Mouse (Mus musculus): ENCODE results near the gene Rorb. TPM values are rescaled to one million over a fixed set of nuclear protein-coding genes. Genes with fewer than 3 reads are reported as not detected.

Gene Rorb
- polyA plus RNA-seq, 2 experiments: not detected

DNA sequence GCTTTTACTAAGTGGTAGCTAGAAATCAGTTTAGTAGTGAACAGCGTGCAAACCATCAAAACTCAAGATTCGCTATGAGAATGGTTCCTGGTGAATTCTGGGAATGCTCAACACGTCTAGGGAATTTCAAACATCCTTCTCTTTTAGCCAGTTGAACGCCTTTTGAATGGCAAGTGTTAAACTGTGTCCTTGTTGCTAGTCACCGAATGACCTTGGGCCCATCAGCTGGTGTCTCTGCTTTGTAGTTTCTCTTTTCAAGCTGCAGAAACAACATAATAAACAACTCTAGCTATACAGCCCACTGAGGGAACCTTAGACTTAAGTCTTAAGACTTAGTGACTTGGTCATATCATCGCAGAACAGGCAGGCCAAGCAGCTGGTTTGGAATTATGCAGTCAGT, 36.2 kb downstream of the Rorb start:
- no peak for ATAC-seq (ENCODE audit: insufficient read depth)
- Histone ChIP-seq H3K4me2 (ENCODE audit: low read depth) (no peak overlapping the region), H3K9ac (replicated peaks) (no peak overlapping the region), H3K9me3 (ENCODE audit: control insufficient read depth, low read length) (no peaks in the 10 kb centered on the region), H3K4me1 (replicated peaks; ENCODE audit: control insufficient read depth in 2 of 2, insufficient read depth in 2 of 2, low read length in 1 of 2) (no peaks in the 10 kb centered on the region), H3K4me3 (ENCODE audit: insufficient read depth in 1 of 2, low read depth in 2 of 2, low read length in 2 of 2) (no peak overlapping the region), H3K36me3 (replicated peaks; ENCODE audit: control insufficient read depth, insufficient read depth, low read depth) (no peaks in the 10 kb centered on the region), H3K27me3 (ENCODE audit: control insufficient read depth, insufficient read depth, low read length) (no peaks in the 10 kb centered on the region), H3K27ac (no peak overlapping the region)
- no peak for DNase-seq (ENCODE audit: low read depth in 3 of 3, low spot score in 3 of 3)
- TF ChIP-seq CTCF (IDR thresholded peaks at IDR 0.05; ENCODE audit: low read depth) (no peak), EP300 (IDR thresholded peaks at IDR 0.05; ENCODE audit: low read depth) (no peak)
- WGBS (ENCODE audit: insufficient replicate concordance): 57% methylated on average over 6 of the region's 6 CpGs

DNA sequence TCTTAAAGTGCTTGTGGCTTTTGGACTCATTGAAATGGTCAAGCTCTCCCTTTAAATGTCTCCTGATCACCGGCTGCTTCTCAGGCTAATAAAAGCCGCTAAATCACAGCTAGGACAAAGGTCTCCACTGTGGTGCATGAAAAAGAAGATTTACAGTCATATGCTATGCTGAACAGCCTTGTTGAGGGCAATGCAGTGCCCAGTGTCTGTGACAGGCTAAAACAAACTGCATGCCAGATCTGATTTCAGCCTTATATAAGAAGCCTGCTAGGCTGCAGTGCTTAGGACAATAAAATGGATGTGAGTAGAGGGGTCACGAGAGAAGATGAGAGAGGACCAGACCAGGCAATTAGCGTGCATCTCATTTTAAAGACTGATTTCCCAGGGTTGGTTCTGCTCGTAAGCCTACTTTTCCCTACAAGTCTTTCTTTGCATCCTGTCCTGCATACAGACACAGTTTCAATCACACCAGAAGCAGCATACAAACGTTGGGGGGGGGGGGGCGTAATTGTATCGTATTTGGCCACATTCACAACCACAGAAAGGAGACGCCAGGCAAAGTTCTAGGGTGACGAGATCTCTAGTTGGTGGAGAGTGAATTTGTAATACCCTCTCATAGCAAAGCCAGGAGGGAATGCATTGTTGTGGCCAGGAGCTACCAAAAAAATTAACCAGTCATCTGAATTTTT, 52.1 kb downstream of the Rorb start:
- Histone ChIP-seq H3K4me3 (ENCODE audit: insufficient read depth in 1 of 2, low read depth in 2 of 2, low read length in 2 of 2) (no peak overlapping the region), H3K27me3 (ENCODE audit: control insufficient read depth, insufficient read depth, low read length) (no peaks in the 10 kb centered on the region), H3K9ac (replicated peaks) (no peak overlapping the region), H3K4me1 (replicated peaks; ENCODE audit: control insufficient read depth in 2 of 2, insufficient read depth in 2 of 2, low read length in 1 of 2) (no peaks in the 10 kb centered on the region), H3K27ac (no peak overlapping the region), H3K9me3 (ENCODE audit: control insufficient read depth, low read length) (no peaks in the 10 kb centered on the region), H3K36me3 (replicated peaks; ENCODE audit: control insufficient read depth, insufficient read depth, low read depth) (no peaks in the 10 kb centered on the region), H3K4me2 (ENCODE audit: low read depth) (no peak overlapping the region)
- no peak for DNase-seq (ENCODE audit: low read depth in 3 of 3, low spot score in 3 of 3)
- no peak for ATAC-seq (ENCODE audit: insufficient read depth)
- no peak for TF ChIP-seq EP300 (IDR thresholded peaks at IDR 0.05; ENCODE audit: low read depth)
- TF ChIP-seq CTCF (IDR thresholded peaks at IDR 0.05; ENCODE audit: low read depth): no peak
- 48% methylated on average over 10 of the region's 10 CpGs for WGBS (ENCODE audit: insufficient replicate concordance)

DNA sequence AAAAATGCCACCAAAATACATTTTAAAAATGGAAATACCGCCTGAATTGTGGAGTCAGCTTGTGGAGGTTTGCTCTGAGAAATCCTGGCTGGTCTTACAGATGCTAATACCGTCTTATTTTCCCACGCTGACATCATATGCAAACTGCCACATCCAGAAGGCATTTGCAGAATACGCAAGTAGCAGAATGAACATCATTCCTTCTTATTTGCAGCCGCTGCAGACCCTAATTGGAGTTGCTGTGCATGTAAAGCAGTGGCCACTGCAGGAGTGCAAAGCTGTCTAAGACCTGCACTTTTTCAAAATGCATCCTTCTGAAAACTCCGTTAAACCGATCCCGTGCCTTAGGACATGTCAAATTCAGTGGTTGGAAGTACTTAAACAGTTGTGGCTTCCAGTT, 52.8 kb downstream of the Rorb start:
- Histone ChIP-seq H3K9ac (replicated peaks) (no peak overlapping the region), H3K4me3 (ENCODE audit: insufficient read depth in 1 of 2, low read depth in 2 of 2, low read length in 2 of 2) (no peak overlapping the region), H3K4me2 (ENCODE audit: low read depth) (no peak overlapping the region), H3K36me3 (replicated peaks; ENCODE audit: control insufficient read depth, insufficient read depth, low read depth) (no peaks in the 10 kb centered on the region), H3K9me3 (ENCODE audit: control insufficient read depth, low read length) (no peaks in the 10 kb centered on the region), H3K27ac (no peak overlapping the region), H3K4me1 (replicated peaks; ENCODE audit: control insufficient read depth in 2 of 2, insufficient read depth in 2 of 2, low read length in 1 of 2) (no peaks in the 10 kb centered on the region), H3K27me3 (ENCODE audit: control insufficient read depth, insufficient read depth, low read length) (no peaks in the 10 kb centered on the region)
- ATAC-seq (ENCODE audit: insufficient read depth) (no peak), DNase-seq (ENCODE audit: low read depth in 3 of 3, low spot score in 3 of 3) (no peak)
- WGBS (ENCODE audit: insufficient replicate concordance): 68% methylated on average over 8 of the region's 8 CpGs
- TF ChIP-seq EP300 (IDR thresholded peaks at IDR 0.05; ENCODE audit: low read depth) (no peak), CTCF (IDR thresholded peaks at IDR 0.05; ENCODE audit: low read depth) (no peak)

DNA sequence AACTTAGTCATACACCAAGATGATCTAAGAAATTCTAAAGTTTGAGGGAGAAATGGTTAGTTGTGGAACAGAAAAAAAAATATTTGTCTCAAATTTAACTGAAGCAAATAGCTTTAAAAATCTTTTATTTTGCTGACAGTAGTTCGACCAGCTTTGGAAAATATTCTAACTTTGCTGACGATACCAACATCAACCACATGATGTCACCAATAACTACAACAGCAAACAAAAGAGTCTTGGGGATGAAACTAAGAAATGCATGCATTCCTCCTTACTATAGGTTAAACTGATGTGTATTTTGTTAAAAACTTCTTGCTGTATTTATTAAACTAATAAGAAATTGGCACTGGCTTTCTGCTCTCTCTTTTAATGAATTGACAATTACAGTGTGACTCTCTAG, 67.9 kb downstream of the Rorb start:
- H3K27ac ChIP-seq: no peak overlapping the region
- WGBS (ENCODE audit: insufficient replicate concordance): 28% methylated on average over 2 of the region's 2 CpGs
- H3K9me3 ChIP-seq (ENCODE audit: control insufficient read depth, low read length): no peaks in the 10 kb centered on the region
- ATAC-seq (ENCODE audit: insufficient read depth) (no peak), DNase-seq (ENCODE audit: low read depth in 3 of 3, low spot score in 3 of 3) (no peak)
- H3K4me1 ChIP-seq (replicated peaks; ENCODE audit: control insufficient read depth in 2 of 2, insufficient read depth in 2 of 2, low read length in 1 of 2): no peaks in the 10 kb centered on the region
- H3K9ac ChIP-seq (replicated peaks): no peak overlapping the region
- no peaks in the 10 kb centered on the region for H3K36me3 ChIP-seq (replicated peaks; ENCODE audit: control insufficient read depth, insufficient read depth, low read depth)
- H3K27me3 ChIP-seq (ENCODE audit: control insufficient read depth, insufficient read depth, low read length): no peaks in the 10 kb centered on the region
- H3K4me3 ChIP-seq (ENCODE audit: insufficient read depth in 1 of 2, low read depth in 2 of 2, low read length in 2 of 2): no peak overlapping the region
- no peak for TF ChIP-seq CTCF (IDR thresholded peaks at IDR 0.05; ENCODE audit: low read depth)
- no peak for TF ChIP-seq EP300 (IDR thresholded peaks at IDR 0.05; ENCODE audit: low read depth)
- H3K4me2 ChIP-seq (ENCODE audit: low read depth): no peak overlapping the region

DNA sequence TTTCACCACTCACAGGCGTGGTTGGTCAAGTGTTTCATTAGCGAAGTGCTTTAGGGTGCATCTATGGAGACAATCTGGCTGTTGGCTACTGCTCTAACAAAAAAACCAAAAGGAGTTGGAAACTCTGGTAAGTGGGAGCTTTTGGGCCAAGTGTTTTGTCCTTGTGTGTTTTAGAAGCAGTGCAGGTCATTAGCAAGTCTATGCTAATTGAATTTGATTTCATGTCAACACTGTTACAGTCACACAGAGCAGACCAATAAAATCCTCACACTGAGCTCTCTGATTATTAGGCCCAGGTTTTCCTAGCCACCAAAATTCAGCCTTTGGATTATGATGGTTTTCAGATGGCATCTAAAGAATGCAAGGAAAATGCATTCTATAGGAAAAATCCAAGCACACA, 70.2 kb downstream of the Rorb start:
- ATAC-seq (ENCODE audit: insufficient read depth) (no peak), DNase-seq (ENCODE audit: low read depth in 3 of 3, low spot score in 3 of 3) (no peak)
- no peaks in the 10 kb centered on the region for H3K9me3 ChIP-seq (ENCODE audit: control insufficient read depth, low read length)
- H3K9ac ChIP-seq (replicated peaks): no peak overlapping the region
- no peak overlapping the region for H3K27ac ChIP-seq
- no peaks in the 10 kb centered on the region for H3K4me1 ChIP-seq (replicated peaks; ENCODE audit: control insufficient read depth in 2 of 2, insufficient read depth in 2 of 2, low read length in 1 of 2)
- H3K36me3 ChIP-seq (replicated peaks; ENCODE audit: control insufficient read depth, insufficient read depth, low read depth): no peaks in the 10 kb centered on the region
- no peak overlapping the region for H3K4me3 ChIP-seq (ENCODE audit: insufficient read depth in 1 of 2, low read depth in 2 of 2, low read length in 2 of 2)
- TF ChIP-seq CTCF (IDR thresholded peaks at IDR 0.05; ENCODE audit: low read depth): no peak
- TF ChIP-seq EP300 (IDR thresholded peaks at IDR 0.05; ENCODE audit: low read depth): no peak
- 29% methylated on average over 2 of the region's 2 CpGs for WGBS (ENCODE audit: insufficient replicate concordance)
- no peaks in the 10 kb centered on the region for H3K27me3 ChIP-seq (ENCODE audit: control insufficient read depth, insufficient read depth, low read length)
- no peak overlapping the region for H3K4me2 ChIP-seq (ENCODE audit: low read depth)
